Mouse (Mus musculus) E14TG2a.4 (cell line): ENCODE measurements around the gene Aig1.

ENCODE experiments used
- H3K27me3 ChIP-seq: 2 replicates; pipeline ENCODE4 v1.6.1; 2014; ENCODE audit warnings: low read length, control low read depth; ENCODE audit not compliant: insufficient read depth
- H3K36me3 ChIP-seq: 2 replicates; pipeline ENCODE4 v1.6.1; 2014; ENCODE audit warnings: low read length, control low read depth; ENCODE audit not compliant: insufficient read depth
- H3K4me1 ChIP-seq: replicated peaks from 2 replicates; pipeline ENCODE4 v1.6.1; 2014; ENCODE audit warnings: low read depth, low read length, control low read depth
- H3K4me3 ChIP-seq: replicated peaks from 2 replicates; pipeline ENCODE4 v1.5.1; 2014; ENCODE audit warnings: mild to moderate bottlenecking, low read length
- H3K9me3 ChIP-seq: 2 replicates; pipeline ENCODE4 v1.6.1; 2014; ENCODE audit warnings: low read length, control low read depth
- CTCF ChIP-seq: conservative IDR thresholded peaks from 2 replicates; pipeline ENCODE4 v1.5.1; 2014; ENCODE audit warnings: low read length
- NANOG ChIP-seq: IDR thresholded peaks from 2 replicates; pipeline ENCODE4 v1.6.1; 2014; ENCODE audit warnings: borderline replicate concordance, low read length, mixed read lengths
- POU5F1 ChIP-seq: IDR thresholded peaks from 2 replicates; pipeline ENCODE4 v1.6.1; 2014; ENCODE audit warnings: low read length, borderline replicate concordance

Gene Aig1

GRCm38 (mm10) chr10:13775411-13775810 is 93.4 kb downstream of the Aig1 start:
- no peak overlapping the region for H3K4me3 ChIP-seq
- H3K4me1 ChIP-seq, result no peaks in the 10 kb centered on the region
- TF ChIP-seq NANOG, result no peak
- TF ChIP-seq POU5F1, result no peak
- TF ChIP-seq CTCF, result no peak
- H3K36me3 ChIP-seq, result no peaks in the 10 kb centered on the region
- no peaks in the 10 kb centered on the region; the same call in 1 of the 2 replicates for H3K9me3 ChIP-seq
- no peaks in the 10 kb centered on the region for H3K27me3 ChIP-seq

GRCm38 (mm10) chr10:13774910-13775309 is 93.9 kb downstream of the Aig1 start:
- no peaks in the 10 kb centered on the region; the same call in 1 of the 2 replicates for H3K9me3 ChIP-seq
- no peaks in the 10 kb centered on the region for H3K27me3 ChIP-seq
- no peak overlapping the region for H3K4me3 ChIP-seq
- no peak for TF ChIP-seq NANOG
- no peak for TF ChIP-seq POU5F1
- TF ChIP-seq CTCF, result no peak
- no peaks in the 10 kb centered on the region for H3K36me3 ChIP-seq
- H3K4me1 ChIP-seq, result no peaks in the 10 kb centered on the region

- Histone ChIP-seq H3K27me3 (no peaks in the 10 kb centered on the region), H3K4me3 (no peak overlapping the region), H3K36me3 (no peaks in the 10 kb centered on the region), H3K9me3 (no peaks in the 10 kb centered on the region; the same call in 1 of the 2 replicates), H3K4me1 (peaks cover 8% of the 10 kb centered on the region)
- TF ChIP-seq NANOG (no peak), POU5F1 (no peak), CTCF (no peak)
Observed at GRCm38 (mm10) chr10:13770720-13771119, 98.1 kb downstream of the Aig1 start.

GRCm38 (mm10) chr10:13769789-13770188 is 99.0 kb downstream of the Aig1 start:
- TF ChIP-seq POU5F1 (no peak), NANOG (no peak), CTCF (no peak)
- H3K9me3 ChIP-seq, result no peaks in the 10 kb centered on the region; the same call in 1 of the 2 replicates

GRCm38 (mm10) chr10:13768866-13769265 is 99.9 kb downstream of the Aig1 start:
- Histone ChIP-seq H3K4me3 (no peak overlapping the region), H3K36me3 (no peaks in the 10 kb centered on the region), H3K9me3 (no peaks in the 10 kb centered on the region; the same call in 1 of the 2 replicates), H3K4me1 (peaks cover 11% of the 10 kb centered on the region), H3K27me3 (no peaks in the 10 kb centered on the region)
- TF ChIP-seq NANOG, result no peak
- TF ChIP-seq POU5F1, result no peak
- TF ChIP-seq CTCF, result no peak

More at GRCm38 (mm10) chr10:13769789-13770188, 99.0 kb downstream of the Aig1 start:
- no peaks in the 10 kb centered on the region for H3K36me3 ChIP-seq
- H3K4me1 ChIP-seq, result peaks cover 11% of the 10 kb centered on the region
- no peak overlapping the region for H3K4me3 ChIP-seq
- no peaks in the 10 kb centered on the region for H3K27me3 ChIP-seq

- no peak overlapping the region for H3K4me3 ChIP-seq
Observed at GRCm38 (mm10) chr10:13767076-13767475, 101.7 kb downstream of the Aig1 start.

GRCm38 (mm10) chr10:13763151-13763550 is 105.6 kb downstream of the Aig1 start:
- H3K4me3 ChIP-seq, result no peak overlapping the region
- TF ChIP-seq CTCF (no peak), NANOG (no peak), POU5F1 (no peak)
- 0 out of 2 replicates have a peak, but pooled peaks cover 3% of the 10 kb centered on the region for H3K4me1 ChIP-seq
- H3K36me3 ChIP-seq, result no peaks in the 10 kb centered on the region
- no peaks in the 10 kb centered on the region for H3K9me3 ChIP-seq
- no peaks in the 10 kb centered on the region for H3K27me3 ChIP-seq

More at GRCm38 (mm10) chr10:13767076-13767475, 101.7 kb downstream of the Aig1 start:
- H3K27me3 ChIP-seq, result no peaks in the 10 kb centered on the region
- H3K9me3 ChIP-seq, result no peaks in the 10 kb centered on the region
- no peaks in the 10 kb centered on the region for H3K36me3 ChIP-seq
- H3K4me1 ChIP-seq, result peaks cover 11% of the 10 kb centered on the region
- TF ChIP-seq CTCF, result no peak
- no peak for TF ChIP-seq POU5F1
- TF ChIP-seq NANOG, result no peak

- Histone ChIP-seq H3K27me3 (no peaks in the 10 kb centered on the region), H3K4me3 (no peak overlapping the region), H3K36me3 (no peaks in the 10 kb centered on the region), H3K9me3 (peaks cover 3% of the 10 kb centered on the region; the same call in 1 of the 2 replicates), H3K4me1 (no peaks in the 10 kb centered on the region)
- TF ChIP-seq CTCF, result no peak
- no peak for TF ChIP-seq POU5F1
- no peak for TF ChIP-seq NANOG
Observed at GRCm38 (mm10) chr10:13754712-13755111, 114.1 kb downstream of the Aig1 start.

- TF ChIP-seq NANOG (no peak), POU5F1 (no peak), CTCF (no peak)
Observed at GRCm38 (mm10) chr10:13753777-13754176, 115.0 kb downstream of the Aig1 start.

More at GRCm38 (mm10) chr10:13753777-13754176, 115.0 kb downstream of the Aig1 start:
- Histone ChIP-seq H3K4me3 (no peak overlapping the region), H3K36me3 (no peaks in the 10 kb centered on the region), H3K4me1 (no peaks in the 10 kb centered on the region), H3K9me3 (peaks cover 3% of the 10 kb centered on the region; the same call in 1 of the 2 replicates), H3K27me3 (no peaks in the 10 kb centered on the region)
